Mouse (Mus musculus): ENCODE data around the gene Mrtfa. TPM values are rescaled to one million over a fixed set of nuclear protein-coding genes. Genes with fewer than 3 reads are reported as not detected.

Mrtfa gene
- total RNA-seq, 2 experiments from 2014 or later = 54.1 to 55.7 TPM

DNA sequence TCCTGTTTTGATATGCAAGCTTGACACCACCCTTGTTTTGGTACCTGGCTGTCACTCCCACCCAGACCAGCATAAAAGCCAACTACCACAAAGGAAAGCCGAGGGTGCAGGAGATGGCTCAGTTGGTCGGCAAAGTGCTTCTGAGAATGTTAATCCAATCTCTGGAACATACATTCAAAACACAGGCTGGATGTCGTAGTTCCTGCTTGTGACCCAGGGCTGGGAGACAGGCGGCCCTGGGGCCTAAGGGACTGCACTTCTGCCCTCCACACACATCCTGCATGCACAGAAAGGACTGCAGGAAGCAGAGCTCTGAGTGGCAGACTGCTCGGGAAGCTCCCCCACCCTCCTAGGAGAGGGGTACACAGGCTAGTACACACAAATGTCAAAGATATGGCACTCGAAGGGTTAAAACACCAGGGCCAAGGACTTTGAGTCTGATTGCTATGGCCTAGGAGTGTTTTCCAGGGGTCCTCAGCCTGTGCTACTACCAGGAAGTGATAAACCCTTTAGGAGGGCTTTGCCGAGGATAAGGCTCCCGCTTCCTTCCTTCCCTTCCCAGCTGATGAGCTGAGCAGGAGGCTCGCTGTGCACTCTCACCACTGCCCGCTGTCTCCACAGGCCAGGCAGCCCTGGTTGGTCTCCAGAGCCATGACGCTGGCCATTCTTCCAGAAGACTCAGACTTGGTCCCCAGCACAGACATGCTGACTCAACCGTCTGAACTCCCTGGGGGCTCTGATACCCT is 155.0 kb downstream of the Mrtfa start:
- DNase-seq (ENCODE audit: low spot score in 2 of 2) = no peak

DNA sequence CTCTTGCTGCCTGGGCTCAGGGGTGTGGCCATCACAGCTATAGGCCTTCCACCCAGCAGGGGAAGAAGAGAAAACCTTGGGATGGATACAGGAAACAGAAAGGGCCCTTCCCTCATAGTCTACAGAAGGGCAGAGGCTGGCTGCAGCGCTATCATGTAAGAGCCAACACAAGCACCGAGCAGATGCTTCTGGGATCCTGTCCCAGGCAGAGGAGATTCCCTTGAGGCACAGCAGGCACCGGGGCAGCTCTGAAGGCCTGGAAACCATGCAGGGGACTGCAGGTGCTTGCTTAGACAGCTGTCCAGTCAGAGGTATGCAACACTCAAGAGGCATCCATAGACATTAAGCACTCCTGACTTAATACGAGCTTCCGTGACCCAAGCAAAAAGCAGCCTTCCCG is 156.4 kb downstream of the Mrtfa start:
- no peak for DNase-seq (ENCODE audit: low spot score in 2 of 2)

DNA sequence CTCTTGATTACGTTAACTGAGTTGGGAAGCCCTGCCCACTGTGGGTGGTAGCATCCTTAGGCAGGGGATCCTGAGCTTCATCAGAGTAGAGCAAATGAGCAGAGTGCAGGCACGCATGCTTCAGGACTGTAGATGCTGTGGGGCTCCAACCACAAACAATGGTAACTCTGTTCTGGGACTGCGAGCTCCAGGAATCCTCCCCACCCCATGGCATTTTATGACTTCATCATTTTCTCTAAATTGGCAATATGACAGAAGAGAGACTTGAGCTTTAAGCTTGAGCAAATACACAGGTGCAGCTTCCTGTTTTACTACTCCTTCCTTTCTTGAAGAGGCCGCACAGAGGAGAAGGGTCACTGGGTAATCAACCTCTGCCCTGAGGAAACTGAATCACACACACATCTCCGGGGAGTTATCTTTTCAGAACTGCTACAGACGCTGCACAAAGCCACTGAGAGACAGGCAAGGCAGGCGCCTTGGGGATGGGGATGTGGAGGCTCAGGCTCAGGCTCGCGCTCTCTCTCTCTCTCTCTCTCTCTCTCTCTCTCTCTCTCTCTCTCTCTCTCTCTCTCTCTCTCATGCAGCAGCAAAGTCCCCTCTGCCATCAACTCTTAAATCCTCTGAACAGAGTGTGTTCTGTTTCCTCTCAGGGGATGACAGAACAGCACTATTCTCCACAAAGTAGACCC is 157.5 kb downstream of the Mrtfa start:
- no peak for DNase-seq (ENCODE audit: low spot score in 2 of 2)

DNA sequence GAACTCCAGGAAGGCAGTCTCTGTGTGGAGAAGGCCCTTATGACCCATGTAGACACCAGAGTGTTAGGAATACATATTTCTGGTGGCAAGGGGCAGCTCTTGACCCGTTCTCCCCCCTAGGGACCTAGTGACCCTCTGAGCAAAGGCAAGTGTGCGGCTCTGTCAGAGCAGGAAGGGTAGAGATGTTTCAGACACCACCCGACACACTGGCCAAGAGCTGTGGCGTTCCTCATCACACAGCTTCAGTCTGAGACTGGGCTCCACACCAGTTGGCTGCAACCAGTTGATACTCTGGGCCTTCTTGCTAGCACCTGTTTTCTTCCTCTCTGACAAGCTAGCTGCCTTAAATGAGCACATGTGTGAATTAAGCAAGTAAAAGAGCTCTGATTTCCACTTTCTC is 158.9 kb downstream of the Mrtfa start:
- peak in 1 of 2 experiments; percentile 51 for DNase-seq (ENCODE audit: low spot score in 2 of 2)

DNA sequence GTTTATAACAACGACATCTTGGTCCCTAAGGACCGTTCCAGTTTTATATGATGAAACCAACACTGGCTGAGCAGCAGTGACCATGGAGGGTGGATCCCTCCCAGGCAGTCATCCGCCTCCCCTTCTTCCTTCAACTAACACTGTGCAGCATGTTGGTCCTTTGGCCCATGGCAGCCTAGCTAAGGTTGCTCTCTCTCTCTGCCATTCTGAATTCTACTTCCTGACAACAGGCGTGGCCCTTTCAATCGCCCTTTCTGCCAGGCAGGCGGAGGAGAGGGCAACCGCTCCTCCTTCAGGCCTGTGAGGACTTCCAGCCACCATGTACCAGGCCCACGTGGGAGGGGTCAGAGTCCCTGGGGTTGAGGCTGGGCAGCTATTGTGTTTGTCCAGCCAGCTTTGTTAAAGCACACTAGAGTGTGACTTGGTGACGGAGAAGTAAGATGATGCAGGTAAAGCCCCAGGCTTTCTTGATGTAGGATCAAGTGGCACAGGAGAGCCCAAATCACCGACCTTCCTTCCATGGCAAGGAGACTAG is 159.6 kb downstream of the Mrtfa start:
- no peak for DNase-seq (ENCODE audit: low spot score in 2 of 2)

DNA sequence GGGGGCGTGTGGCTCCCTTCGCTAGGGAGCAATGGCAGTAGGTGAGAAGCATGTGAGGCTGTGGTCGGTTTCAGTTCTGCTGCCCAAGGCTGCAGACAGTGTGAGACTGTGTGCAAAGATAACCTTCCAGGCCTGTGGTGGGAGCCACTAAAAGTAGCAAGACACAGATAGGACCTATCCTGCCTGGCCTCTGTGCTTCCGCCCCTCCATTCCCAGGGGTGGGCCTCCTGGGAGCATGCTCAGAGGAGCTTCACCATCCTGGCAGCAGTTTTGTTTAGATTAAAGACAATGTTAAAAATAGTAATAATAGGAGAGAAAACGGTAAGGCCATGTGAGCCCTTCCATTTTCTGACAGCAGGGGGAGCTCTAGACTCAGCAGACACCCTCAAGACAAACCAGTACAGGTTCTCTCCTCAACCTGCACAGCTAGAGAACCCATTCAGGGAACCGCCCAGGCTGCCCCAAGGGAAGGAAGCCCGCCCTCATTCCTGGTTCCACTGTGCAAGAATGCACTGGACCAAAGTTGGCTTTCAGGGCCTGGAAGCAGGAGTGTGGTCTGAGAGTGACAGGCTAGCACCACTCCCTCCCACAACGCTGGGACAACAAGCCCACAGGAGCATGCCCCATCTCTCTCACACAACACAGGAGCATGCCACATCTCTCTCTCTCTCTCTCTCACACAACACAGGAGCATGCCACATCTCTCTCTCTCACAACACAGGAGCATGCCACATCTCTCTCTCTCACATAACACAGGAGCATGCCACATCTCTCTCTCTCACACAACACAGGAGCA is 163.0 kb downstream of the Mrtfa start:
- DNase-seq (ENCODE audit: low spot score in 2 of 2) = peak; percentile 57 to 74

DNA sequence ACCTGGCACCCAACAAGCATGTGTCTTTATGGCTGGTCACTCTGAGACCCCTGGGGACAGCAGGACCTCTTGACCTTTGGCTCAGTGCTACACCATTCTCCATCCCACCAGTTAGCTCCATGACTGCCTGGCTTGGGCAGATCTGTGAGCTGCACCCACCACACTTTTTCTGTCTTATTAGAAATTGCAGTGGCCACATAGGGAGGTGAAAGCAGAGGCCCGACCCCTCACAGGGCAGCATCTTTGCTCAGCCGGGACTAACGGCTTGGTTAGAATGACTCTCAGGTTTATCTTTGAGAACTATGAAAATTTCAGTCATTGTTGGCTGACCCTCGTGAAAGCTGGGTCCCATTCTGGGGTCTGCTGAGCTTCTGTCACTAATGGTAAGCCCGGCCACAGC is 163.7 kb downstream of the Mrtfa start:
- DNase-seq (ENCODE audit: low spot score in 2 of 2) = no peak

DNA sequence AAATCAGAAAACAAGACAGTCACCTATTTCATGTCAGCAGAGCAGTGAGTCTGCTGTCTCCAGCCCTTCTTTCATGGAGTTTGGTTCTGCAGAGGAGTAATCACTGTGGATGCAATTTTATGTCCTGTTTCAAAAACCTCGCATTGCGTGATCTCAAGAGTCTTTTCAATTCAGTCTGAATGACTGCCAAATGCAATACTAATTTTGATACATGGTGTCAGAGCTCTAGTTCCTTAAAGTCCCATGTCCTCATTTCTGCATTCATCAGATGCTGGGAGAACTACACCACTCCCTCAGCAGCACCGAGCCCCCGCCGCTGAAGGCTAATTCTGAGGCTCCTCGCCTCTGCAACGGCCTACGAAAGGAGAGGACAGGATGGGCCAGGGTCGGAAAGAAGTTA is 166.7 kb downstream of the Mrtfa start:
- no peak for DNase-seq (ENCODE audit: low spot score in 2 of 2)

DNA sequence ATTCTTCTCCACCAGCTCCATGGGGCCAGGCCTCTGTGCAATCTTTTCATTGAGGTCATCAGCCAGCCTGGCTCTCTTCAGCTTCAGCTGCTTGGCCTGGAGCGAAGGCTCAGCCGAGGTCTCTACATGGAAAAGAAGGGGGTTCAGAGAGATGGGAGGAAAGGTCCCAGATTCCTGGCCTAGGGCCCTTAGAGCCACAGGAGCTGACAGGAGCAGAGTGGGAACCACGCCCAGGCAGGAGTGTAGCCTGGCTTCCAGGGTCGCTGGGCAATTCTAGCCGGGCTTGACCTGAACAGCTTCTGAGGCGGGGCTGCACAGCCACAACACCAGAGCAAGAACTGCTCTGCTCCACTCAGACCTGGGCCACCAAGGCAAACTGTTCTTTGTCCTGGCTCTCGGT is 168.1 kb downstream of the Mrtfa start:
- no peak for DNase-seq (ENCODE audit: low spot score in 2 of 2)

DNA sequence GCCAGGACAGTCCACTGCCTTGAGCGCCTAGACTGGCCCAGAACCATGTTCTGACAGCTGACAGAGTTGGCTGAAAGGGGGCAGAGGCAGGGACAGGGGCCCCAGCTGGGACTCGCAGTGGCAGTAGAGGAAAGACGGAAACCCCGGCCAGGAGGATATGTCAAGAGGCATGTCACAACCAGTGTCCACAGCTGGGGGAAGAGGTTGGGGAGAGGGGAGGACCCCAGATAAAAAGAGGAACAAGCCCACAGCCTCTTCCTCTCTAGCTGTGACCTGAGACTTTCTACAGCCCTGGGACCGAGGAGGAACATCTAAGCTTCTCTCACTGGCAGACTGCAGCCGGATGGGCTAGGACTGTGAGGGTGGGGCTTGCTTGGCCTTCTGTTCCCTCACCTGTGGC is 169.2 kb downstream of the Mrtfa start:
- DNase-seq (ENCODE audit: low spot score in 2 of 2) = no peak

DNA sequence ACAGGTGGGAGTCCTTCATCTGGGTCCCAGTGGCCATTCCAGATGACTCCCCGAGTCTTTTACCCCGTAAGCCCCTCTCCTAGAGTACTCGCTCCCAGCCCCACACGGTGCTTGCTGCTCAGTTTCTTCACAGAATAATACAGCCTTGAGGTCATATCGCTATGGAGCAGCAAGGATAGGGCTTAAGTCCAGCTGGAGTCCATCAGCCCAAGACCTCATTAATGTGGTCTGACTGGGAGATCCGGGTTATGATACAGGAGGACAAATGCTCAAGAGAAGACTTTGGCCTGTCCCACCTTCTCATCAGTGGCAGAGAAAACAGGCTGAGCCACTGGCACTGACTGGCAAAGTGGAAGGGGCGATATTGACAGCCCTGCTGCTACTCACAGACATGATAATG is 173.2 kb downstream of the Mrtfa start:
- no peak for DNase-seq (ENCODE audit: low spot score in 2 of 2)

DNA sequence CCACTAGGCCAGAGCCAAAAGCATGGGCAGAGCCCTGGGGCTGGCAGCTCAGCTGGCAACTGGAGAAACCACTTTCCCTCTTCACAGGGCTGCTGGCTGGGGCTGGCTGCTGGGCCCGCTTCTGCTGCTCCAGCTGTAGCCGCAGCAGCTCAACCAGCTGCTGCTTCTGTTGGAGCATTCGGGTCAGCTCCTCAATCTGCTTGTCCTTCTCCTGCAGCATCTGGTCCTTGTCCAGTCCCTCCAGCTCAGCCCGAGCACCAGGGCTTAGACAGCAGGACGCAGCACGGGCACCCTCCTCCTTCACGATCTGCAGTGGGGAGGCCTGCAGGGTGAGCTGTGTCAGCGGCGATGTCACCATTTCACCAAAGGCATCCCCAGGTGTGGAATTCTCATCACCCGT is 174.1 kb downstream of the Mrtfa start:
- peak in 1 of 2 experiments; percentile 10 for DNase-seq (ENCODE audit: low spot score in 2 of 2)

DNA sequence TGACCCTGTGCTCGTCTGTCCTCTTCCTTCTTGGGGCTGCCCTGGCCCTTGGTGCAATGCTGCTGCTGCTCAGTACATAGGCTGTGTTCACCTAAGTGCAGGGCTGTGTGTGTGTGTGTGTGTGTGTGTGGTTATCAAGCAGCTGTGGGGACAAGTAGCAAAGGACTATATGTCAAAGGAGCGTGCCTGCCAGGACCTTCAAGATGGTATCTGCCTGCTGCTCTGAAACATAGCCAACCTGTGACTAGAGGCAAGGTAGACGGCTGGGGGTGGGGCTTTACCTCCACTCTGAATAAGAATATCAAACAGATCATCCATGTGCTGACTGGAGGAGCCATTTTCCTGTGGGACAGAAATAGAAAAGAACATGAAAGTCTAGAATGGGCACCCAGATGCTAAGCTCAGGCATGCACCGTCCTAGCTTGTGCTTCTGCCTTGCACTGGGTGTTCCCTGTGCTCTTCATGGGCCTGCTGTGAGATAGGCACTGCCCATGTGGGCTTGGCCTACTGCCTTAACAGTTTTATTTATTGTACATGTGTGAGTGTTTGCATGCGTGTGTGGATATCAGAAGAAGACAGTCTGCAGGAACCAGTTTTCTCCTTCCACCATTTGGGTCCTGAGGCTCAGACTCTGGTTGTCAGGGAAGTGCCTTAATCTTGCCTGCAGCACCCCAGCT is 175.4 kb downstream of the Mrtfa start:
- DNase-seq (ENCODE audit: low spot score in 2 of 2) = no peak

DNA sequence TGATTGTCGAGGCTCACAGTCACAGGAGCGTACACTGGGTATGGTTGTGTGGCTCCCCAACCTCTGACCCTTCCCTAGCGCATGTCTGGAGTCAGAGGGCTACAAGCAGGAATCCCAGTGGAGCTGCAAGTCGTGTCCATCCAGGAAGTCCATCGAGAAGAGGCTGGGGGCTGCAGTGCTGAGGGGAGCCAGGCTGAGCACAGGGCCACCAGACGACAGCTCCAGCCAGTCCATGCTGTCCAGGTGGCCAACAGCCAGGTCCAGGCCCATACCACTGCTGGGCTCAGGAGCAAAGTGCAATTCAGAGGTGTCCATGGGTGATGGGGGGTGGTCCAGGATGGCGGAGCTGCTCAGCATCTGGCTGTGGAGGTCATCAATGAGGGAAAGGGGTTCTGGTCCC is 177.4 kb downstream of the Mrtfa start:
- DNase-seq (ENCODE audit: low spot score in 2 of 2) = peak in 1 of 2 experiments; percentile 8

DNA sequence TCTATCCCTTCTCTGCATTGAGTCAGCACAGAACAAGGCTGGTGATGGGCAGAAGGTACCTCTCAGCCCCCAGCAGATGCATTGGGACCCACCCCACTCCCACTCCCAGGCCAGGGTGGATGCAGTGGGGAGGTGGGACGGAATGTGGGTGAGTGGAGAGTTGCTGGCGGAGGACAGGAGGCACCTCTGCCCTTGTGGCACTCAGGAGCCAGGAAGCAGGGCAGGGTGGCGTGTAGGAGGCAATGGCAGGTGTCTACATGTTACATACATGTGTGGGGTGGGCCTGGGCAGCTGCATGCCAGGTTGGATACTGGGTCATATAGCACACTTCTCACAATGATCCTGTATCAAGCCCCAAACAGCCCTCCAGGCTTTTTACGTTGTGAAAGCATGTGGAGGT is 178.2 kb downstream of the Mrtfa start:
- peak in 1 of 2 experiments; percentile 8 for DNase-seq (ENCODE audit: low spot score in 2 of 2)

DNA sequence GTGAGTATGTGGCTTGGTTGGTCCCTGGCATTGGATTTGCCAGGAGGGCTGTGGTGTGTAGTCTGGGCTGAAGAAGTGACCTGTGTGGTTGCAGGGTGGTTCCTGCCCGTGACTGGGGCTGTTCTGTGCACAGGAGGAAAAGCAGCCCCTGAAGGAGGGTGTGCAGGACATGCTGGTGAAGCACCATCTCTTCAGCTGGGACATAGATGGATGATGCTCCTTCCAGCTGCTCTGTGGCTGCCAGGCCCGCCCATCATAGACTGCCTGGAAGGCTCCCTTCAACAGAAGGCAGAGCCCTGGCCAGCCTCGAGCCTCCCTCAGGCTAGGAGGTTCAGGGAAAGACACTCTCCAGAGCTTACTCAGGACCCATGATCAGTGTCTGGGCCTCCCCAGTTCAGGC is 179.0 kb downstream of the Mrtfa start:
- DNase-seq (ENCODE audit: low spot score in 2 of 2) = peak in 1 of 2 experiments; percentile 7

DNA sequence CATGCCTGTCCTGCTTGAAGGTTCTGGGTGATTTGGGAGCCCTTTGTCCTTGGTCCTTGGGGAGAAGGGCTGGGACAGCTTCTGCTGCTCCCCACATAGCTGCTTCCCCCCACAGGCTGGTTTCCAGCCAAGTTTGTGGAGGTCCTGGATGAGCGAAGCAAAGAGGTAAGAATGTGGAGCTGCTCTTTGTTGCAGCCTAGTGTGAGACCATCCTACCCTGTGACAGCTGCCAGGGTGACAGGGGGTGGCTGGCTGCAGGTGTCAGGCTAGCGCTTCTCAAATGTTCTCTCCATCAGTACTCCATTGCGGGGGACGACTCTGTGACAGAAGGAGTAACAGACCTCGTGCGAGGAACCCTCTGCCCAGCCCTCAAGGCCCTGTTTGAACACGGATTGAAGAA is 180.4 kb downstream of the Mrtfa start:
- peak in 1 of 2 experiments; percentile 8 for DNase-seq (ENCODE audit: low spot score in 2 of 2)

DNA sequence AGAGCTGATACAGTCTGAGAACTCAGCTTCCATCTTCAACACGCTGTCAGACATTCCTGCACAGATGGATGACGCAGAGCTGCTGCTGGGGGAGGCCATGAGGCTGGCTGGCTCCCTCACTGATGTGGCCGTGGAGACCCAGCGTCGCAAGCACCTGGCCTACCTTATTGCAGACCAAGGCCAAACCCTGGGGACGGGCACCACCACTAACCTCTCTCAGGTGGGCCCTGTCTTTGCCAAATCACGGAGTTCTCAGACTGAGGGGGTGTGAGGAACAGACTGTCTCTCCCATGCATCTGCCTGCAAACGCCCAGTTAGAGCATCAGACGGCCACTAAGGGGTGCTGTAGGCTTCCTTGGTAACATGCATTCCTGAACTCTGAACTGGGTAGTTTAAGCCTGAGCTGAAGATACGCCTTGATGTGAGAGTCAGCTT is 181.9 kb downstream of the Mrtfa start:
- peak in 1 of 2 experiments; percentile 33 for DNase-seq (ENCODE audit: low spot score in 2 of 2)

DNA sequence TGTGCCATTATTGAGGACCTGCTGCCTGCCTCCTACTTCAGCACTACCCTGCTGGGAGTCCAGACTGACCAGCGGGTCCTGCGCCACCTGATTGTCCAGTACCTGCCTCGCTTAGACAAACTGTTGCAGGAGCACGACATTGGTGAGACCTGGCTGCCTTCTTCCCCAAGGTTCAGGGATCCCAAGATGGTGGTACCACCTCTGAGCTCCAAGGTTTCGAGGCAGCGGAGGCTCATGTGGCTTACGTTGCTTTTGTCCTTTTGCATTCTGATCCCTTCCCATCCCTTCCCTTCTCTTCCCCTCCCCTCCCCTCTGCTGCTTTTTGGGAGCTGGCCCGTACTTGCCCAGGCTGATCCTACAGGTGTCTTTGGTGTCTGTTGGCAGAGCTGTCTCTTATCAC is 182.7 kb downstream of the Mrtfa start:
- DNase-seq (ENCODE audit: low spot score in 2 of 2) = no peak

DNA sequence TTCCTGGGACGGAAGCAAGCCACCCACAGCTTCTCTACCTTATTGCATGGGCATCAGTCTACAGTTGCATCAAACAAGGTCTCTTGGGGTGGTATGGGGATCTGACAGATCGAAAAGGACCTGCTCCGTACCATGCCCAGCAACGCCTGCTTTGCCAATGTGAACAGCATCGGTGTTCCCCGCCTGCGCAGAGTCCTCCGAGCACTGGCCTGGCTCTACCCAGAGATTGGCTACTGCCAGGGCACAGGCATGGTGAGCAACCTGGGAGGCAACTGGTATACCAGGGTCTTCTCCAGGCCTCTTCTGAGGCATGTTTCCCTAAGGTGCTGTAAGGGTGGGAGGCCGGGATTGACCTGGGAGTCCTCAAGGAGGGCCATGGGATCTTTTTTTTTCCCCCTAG is 183.2 kb downstream of the Mrtfa start:
- DNase-seq (ENCODE audit: low spot score in 2 of 2) = no peak

DNA sequence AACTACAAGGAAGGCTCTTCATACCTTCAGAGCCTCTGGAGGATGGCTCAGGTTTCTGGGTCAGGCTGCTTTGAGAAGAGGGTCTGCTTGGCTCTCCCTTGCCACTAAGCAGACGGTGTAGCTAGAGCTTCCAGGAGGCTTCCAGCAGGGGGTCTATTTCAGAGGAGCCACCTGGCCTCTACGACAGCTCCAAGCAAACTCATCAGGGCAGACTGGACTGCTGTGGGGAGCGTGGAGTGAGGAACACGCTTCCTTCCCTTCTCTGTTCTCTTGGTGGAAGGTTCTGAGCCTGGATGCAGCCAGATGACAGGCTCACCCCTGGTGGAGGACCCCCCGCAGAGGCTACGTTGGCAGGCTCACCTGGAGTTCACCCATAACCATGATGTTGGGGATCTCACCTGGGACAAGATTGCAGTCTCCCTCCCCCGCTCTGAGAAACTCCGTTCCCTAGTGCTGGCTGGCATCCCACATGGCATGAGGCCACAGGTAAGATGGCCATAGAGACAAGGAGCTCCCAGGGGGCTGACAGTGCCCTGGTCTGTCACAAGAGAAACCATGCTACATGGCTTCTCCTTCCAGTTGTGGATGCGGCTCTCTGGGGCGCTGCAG is 184.3 kb downstream of the Mrtfa start:
- no peak for DNase-seq (ENCODE audit: low spot score in 2 of 2)
